Mouse (Mus musculus) embryonic facial prominence, embryonic 14.5 days (tissue): ENCODE results near the gene Rnf213. TPM values are rescaled to one million over a fixed set of nuclear protein-coding genes. Genes with fewer than 3 reads are reported as not detected.

Experiments used
- ATAC-seq: fragments of 200-750 bp; cut with Nextera tagmentation; 2 replicates; pipeline ENCODE4 v1.8.0; 2017; ENCODE audit warnings: low read depth, moderate number of reproducible peaks, moderate TSS enrichment
- DNase-seq: peaks from one replicate; pipeline ENCODE4 v3.0.0-alpha.2; 2015; ENCODE audit warnings: low spot score
- H3K27ac ChIP-seq: fragments of 300-500 bp; sonication (generic); replicated peaks from 2 replicates; pipeline ENCODE4 v1.5.1; 2014; ENCODE audit warnings: low read depth, mild to moderate bottlenecking, low read length, moderate library complexity
- H3K27me3 ChIP-seq: fragments of 300-500 bp; sonication (generic); replicated peaks from 2 replicates; pipeline ENCODE4 v1.6.1; 2014; ENCODE audit warnings: low read length; ENCODE audit not compliant: control insufficient read depth, insufficient read depth
- H3K36me3 ChIP-seq: fragments of 300-500 bp; sonication (generic); 2 replicates; pipeline ENCODE4 v1.6.1; 2014; ENCODE audit warnings: low read length, mixed read lengths; ENCODE audit not compliant: control insufficient read depth, insufficient read depth
- H3K4me1 ChIP-seq: fragments of 300-500 bp; sonication (generic); 2 replicates; pipeline ENCODE4 v1.6.1; 2014; ENCODE audit warnings: antibody characterized with exemption, low read length; ENCODE audit not compliant: control insufficient read depth, insufficient read depth
- H3K4me2 ChIP-seq: fragments of 300-500 bp; sonication (generic); 2 replicates; pipeline ENCODE4 v1.6.1; 2014; ENCODE audit warnings: low read depth, mild to moderate bottlenecking, low read length, moderate library complexity, mixed read lengths
- H3K4me3 ChIP-seq: fragments of 300-500 bp; sonication (generic); 2 replicates; pipeline ENCODE4 v1.5.1; 2014; ENCODE audit warnings: low read depth, mild to moderate bottlenecking, low read length
- H3K9ac ChIP-seq: fragments of 300-500 bp; sonication (generic); 2 replicates; pipeline ENCODE4 v1.6.1; 2014; ENCODE audit warnings: low read depth, mild to moderate bottlenecking, low read length, moderate library complexity, mixed read lengths
- H3K9me3 ChIP-seq: fragments of 300-500 bp; sonication (generic); 2 replicates; pipeline ENCODE4 v1.6.1; 2016; ENCODE audit warnings: low read length; ENCODE audit not compliant: control insufficient read depth
- WGBS: fragments of 180-500 bp; shearing (Covaris S2); extraction: QIAGEN DNeasy Blood & Tissue Kit; methylation state at CpG from one replicate; pipeline ENCODE4 v1.1.7; 2014; 5-methylcytosine and 5-hydroxymethylcytosine counted together
- microRNA counts: library from miRNA; unstranded; fragments of <30 nt; microRNA quantifications from one replicate; lab custom pipeline; 2017
- microRNA-seq: library from miRNA; unstranded; fragments of <30 nt; microRNA quantifications from one replicate; pipeline ENCODE4, GENCODE M21; 2016; ENCODE audit warnings: borderline number of aligned reads
- polyA plus RNA-seq: library from polyadenylated mRNA; unstranded; fragments of >200 nt; fragmentation: Nextera tagmentation; extraction: Ambion mirVana; gene quantifications from 2 replicates; pipeline ENCODE4 v1.2.1, GENCODE M21; 2014

Rnf213 gene
- polyA plus RNA-seq, 1 experiment from 2014 or later = 5.3 TPM

DNA sequence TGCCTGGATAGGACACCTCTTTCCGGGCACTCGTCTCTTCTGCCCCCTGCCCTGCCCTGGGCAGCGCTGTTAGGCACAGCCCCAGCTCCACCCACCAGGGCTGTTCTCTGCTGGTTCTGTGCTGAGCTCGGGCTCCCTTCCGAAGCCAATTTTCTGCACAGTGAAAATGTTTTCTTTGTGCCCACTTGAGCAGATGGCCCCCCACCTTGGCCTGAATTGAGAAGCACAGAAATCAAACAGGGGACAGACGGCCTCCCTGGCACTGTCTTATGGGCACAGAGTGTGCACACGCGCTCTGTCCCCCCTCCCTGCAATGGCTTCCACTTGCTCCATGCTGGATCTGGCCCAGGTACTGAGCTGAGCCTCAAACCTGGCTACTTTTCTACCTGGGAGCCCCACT is 139.6 kb downstream of the Rnf213 start:
- no peak overlapping the region for H3K4me3 ChIP-seq
- DNase-seq (no peak), ATAC-seq (no peak)
- no peak overlapping the region for H3K4me2 ChIP-seq
- no peaks in the 10 kb centered on the region for H3K27me3 ChIP-seq
- H3K27ac ChIP-seq = no peak overlapping the region
- no peaks in the 10 kb centered on the region for H3K36me3 ChIP-seq
- H3K9ac ChIP-seq = no peak overlapping the region
- no peaks in the 10 kb centered on the region for H3K9me3 ChIP-seq
- H3K4me1 ChIP-seq = no peaks in the 10 kb centered on the region
- 67% methylated on average over 8 of the region's 8 CpGs for WGBS

GRCm38 (mm10) chr11:119533745-119534144 is 140.8 kb downstream of the Rnf213 start:
- Histone ChIP-seq H3K4me3 (no peak overlapping the region), H3K9me3 (no peaks in the 10 kb centered on the region), H3K36me3 (no peaks in the 10 kb centered on the region), H3K27ac (no peak overlapping the region), H3K4me2 (no peak overlapping the region), H3K27me3 (no peaks in the 10 kb centered on the region), H3K9ac (no peak overlapping the region), H3K4me1 (no peaks in the 10 kb centered on the region)
- ATAC-seq = no peak
- 67% methylated on average over 7 of the region's 7 CpGs for WGBS
- DNase-seq = no peak

MicroRNA genes within 50 kb of the gene (microRNA counts, 519-probe panel; counts per million panel counts)
- 19.3 counts per million for microRNA mmu-miR-1932 (lab: Ali Mortazavi, UCI)

Small RNA genes lying within 50 kb of the gene (microRNA-seq; reads per million reads assigned to microRNA genes)
- not detected for gene Mir1932

Other genes with a start within 250 kb of the Rnf213 start
- gene Tbc1d16, start 164.6 kb upstream of the Rnf213 start, polyA plus RNA-seq = 11.7 and 13.2 TPM in 2 replicates
- 3.2 and 7.6 TPM in 2 replicates for gene Ccdc40, start 164.5 kb upstream of the Rnf213 start, polyA plus RNA-seq
- 82.0 and 89.4 TPM in 2 replicates for gene Gaa, start 125.2 kb upstream of the Rnf213 start, polyA plus RNA-seq
- 298 and 322 TPM in 2 replicates for gene Eif4a3, start 93.0 kb upstream of the Rnf213 start, polyA plus RNA-seq
- 0.93 and 1.4 TPM in 2 replicates for gene Card14, start 85.3 kb upstream of the Rnf213 start, polyA plus RNA-seq
- gene Sgsh, start 37.6 kb upstream of the Rnf213 start, polyA plus RNA-seq = 7.2 and 7.3 TPM in 2 replicates
- gene Slc26a11, start 37.5 kb upstream of the Rnf213 start, polyA plus RNA-seq = 7.8 and 8.4 TPM in 2 replicates
- gene Endov, start 98.2 kb downstream of the Rnf213 start, polyA plus RNA-seq = 10.9 and 15.1 TPM in 2 replicates
- 1.9 and 2.6 TPM in 2 replicates for gene Nptx1, start 154.7 kb downstream of the Rnf213 start, polyA plus RNA-seq
- gene Rptor, start 209.8 kb downstream of the Rnf213 start, polyA plus RNA-seq = 10.6 and 11.6 TPM in 2 replicates